Mouse (Mus musculus) spleen, adult 10 weeks (tissue): Measurements from ENCODE around the gene Dzip1. TPM values are rescaled to one million over a fixed set of nuclear protein-coding genes. Genes with fewer than 3 reads are reported as not detected.

Experiments
- polyA plus RNA-seq: library from polyadenylated mRNA; stranded (reverse); fragments of 350-450 nt; fragmentation: Illumina TruSeq; extraction: RNeasy Lipid Tissue Mini Kit (QIAGEN cat#74804); gene quantifications from one replicate; pipeline ENCODE4 v1.2.3, GENCODE M21; 2015; ENCODE audit warnings: low replicate concordance; ENCODE audit not compliant: insufficient read depth

Dzip1 gene
- 18.3 TPM for polyA plus RNA-seq

DNA sequence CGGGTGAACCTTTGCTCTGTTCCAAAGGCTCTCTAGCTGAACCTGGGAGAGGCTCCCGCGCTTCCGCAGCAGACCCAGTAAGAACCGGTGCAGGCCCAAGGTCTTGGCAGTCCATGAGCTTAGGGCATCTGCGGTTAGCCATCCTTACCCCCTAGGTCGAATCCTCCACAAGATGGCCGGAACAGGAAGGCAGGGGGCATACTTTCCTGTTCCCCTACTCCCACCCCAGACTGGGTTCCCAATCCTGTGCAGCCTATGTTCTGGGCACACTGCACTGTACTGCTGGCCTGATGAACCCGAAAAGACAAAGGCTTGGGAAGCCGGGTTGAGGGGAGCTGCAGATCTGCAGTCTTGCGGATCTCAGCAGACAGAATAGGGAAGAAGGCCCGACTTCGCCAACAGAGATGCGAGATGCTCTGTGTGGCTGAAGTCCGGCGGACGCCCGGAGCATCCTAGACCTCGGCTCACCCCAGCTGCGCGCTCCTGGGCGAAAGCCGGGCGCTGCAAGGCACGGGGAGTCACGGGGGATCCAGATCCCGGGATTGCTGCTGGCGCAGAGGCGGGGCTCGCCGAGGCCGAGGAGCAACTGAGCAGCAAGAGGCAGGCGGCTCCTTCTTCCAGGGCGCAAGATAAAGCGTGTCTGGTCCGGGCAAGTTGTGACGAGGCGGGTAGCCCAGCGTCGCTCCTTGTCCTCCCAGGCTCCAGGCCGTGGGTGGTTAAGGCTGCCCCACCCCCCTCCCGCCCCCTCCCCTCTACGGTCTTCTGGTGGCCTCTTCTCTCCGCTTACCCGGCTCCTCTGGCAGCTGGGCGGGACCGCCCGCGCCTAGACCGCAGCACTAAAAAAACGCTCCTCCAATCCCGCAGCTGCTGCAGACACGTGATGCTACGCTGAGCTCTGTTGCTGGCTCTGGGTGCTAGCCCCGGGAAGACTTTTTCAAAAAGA lies at the start of gene Dzip1:
TSS of gene Dzip1 (minus strand) at position 788 of the 943 bp plus-strand sequence.

DNA sequence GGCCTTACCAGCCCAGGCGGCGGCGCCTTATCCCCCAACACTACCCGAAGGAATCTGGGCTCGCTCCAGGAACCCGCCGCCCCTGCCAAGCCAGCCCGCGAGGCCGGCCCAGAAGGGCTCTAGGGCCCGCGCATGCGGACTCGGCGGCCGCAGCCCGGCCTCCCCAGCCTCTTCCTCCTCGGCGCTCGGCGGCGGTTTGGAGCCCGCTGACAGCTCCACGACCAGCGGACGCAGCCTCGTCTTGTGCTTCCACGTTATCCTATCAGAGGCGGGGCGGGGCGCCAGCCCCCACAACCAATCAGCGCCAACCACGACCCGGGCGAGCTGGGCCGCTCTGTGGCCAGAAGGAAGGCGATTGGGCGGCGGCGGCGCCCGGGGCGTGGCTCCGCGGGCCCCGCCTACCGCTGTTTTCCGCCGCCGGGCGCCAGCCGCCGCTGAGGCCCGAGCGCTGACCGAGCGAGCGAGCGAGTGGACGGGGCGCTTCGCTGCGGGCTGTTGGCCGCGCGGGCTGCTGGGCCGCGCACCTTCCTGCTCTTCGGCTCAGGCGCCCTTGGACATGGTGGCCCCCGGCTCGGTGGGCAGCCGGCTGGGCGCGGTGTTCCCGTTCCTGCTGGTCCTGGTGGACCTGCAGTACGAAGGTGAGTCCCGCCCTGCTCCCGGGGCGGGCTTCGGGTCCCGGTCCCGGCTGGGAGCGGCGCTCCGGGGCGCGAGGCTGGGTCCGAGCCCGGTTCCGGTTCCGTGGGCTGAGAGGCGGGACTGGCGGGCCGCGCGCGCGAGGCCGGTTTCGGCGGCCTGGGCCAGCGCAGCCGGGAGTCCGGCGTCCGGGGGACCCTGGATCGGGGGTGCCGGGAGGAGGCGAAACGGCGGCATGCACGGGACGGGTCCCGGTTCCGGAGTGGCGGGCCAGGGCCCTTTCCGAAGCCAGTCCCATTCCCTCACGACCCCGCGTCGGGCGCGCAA lies 12.6 kb upstream of the Dzip1 start, which contains the start of gene Dnajc3:
TSS of gene Dnajc3 (plus strand) at position 444 of the 960 bp plus-strand sequence.

Other genes with a start within 250 kb of the Dzip1 start
- gene Abcc4, start 219.2 kb downstream of the Dzip1 start, polyA plus RNA-seq, result 10.8 TPM
- gene Cldn10, start 137.6 kb downstream of the Dzip1 start, polyA plus RNA-seq, result 3.0 TPM
- gene Dnajc3, start 12.5 kb upstream of the Dzip1 start, polyA plus RNA-seq, result 80.6 TPM
- 4.2 TPM for gene Uggt2, start 174.0 kb upstream of the Dzip1 start, polyA plus RNA-seq
- gene Hs6st3, start 212.9 kb upstream of the Dzip1 start, polyA plus RNA-seq, result not detected